Mouse (Mus musculus): ENCODE measurements around the gene Reln. TPM values are rescaled to one million over a fixed set of nuclear protein-coding genes. Genes with fewer than 3 reads are reported as not detected.

The Reln gene
- polyA plus RNA-seq, 1 experiment, result 6.4 TPM

GRCm38 (mm10) chr5:22041825-22042224, 302.7 kb downstream of the Reln start:
- TF ChIP-seq CTCF (IDR thresholded peaks at IDR 0.05; ENCODE audit: insufficient read depth, low read length) (no peak), POLR2A (IDR thresholded peaks at IDR 0.05; ENCODE audit: borderline replicate concordance, extremely low read depth, low read depth, low read length) (no peak)
- DNase-seq, result no peak
- H3K4me3 ChIP-seq (replicated peaks; ENCODE audit: extremely low read depth, low read depth, low read length), result no peak overlapping the region
- no peaks in the 10 kb centered on the region for H3K4me1 ChIP-seq (ENCODE audit: control insufficient read depth, insufficient read depth, low read length)
- 75% methylated on average over 6 of the region's 6 CpGs for WGBS

- Histone ChIP-seq H3K4me3 (replicated peaks; ENCODE audit: extremely low read depth, low read depth, low read length) (no peak overlapping the region), H3K4me1 (ENCODE audit: control insufficient read depth, insufficient read depth, low read length) (no peaks in the 10 kb centered on the region)
- DNase-seq, result no peak
- 82% methylated on average over 12 of the region's 12 CpGs for WGBS
- no peak for TF ChIP-seq POLR2A (IDR thresholded peaks at IDR 0.05; ENCODE audit: borderline replicate concordance, extremely low read depth, low read depth, low read length)
- TF ChIP-seq CTCF (IDR thresholded peaks at IDR 0.05; ENCODE audit: insufficient read depth, low read length), result no peak
Observed at GRCm38 (mm10) chr5:22039375-22040149, 304.9 kb downstream of the Reln start.

GRCm38 (mm10) chr5:22035201-22035600, 309.3 kb downstream of the Reln start:
- TF ChIP-seq POLR2A (IDR thresholded peaks at IDR 0.05; ENCODE audit: borderline replicate concordance, extremely low read depth, low read depth, low read length) (no peak), CTCF (IDR thresholded peaks at IDR 0.05; ENCODE audit: insufficient read depth, low read length) (no peak)
- no peak overlapping the region for H3K4me3 ChIP-seq (replicated peaks; ENCODE audit: extremely low read depth, low read depth, low read length)
- DNase-seq, result no peak
- H3K4me1 ChIP-seq (ENCODE audit: control insufficient read depth, insufficient read depth, low read length), result no peaks in the 10 kb centered on the region
- 74% methylated on average over 8 of the region's 8 CpGs for WGBS

GRCm38 (mm10) chr5:22033039-22033438, 311.5 kb downstream of the Reln start:
- Histone ChIP-seq H3K4me1 (ENCODE audit: control insufficient read depth, insufficient read depth, low read length) (no peaks in the 10 kb centered on the region), H3K4me3 (replicated peaks; ENCODE audit: extremely low read depth, low read depth, low read length) (no peak overlapping the region)
- TF ChIP-seq POLR2A (IDR thresholded peaks at IDR 0.05; ENCODE audit: borderline replicate concordance, extremely low read depth, low read depth, low read length) (no peak), CTCF (IDR thresholded peaks at IDR 0.05; ENCODE audit: insufficient read depth, low read length) (no peak)
- no peak for DNase-seq
- WGBS, result 90% methylated on average over 8 of the region's 8 CpGs

- H3K4me3 ChIP-seq (replicated peaks; ENCODE audit: extremely low read depth, low read depth, low read length), result no peak overlapping the region
- no peak for DNase-seq
- WGBS, result 61% methylated on average over 7 of the region's 7 CpGs
- H3K4me1 ChIP-seq (ENCODE audit: control insufficient read depth, insufficient read depth, low read length), result no peaks in the 10 kb centered on the region
- TF ChIP-seq POLR2A (IDR thresholded peaks at IDR 0.05; ENCODE audit: borderline replicate concordance, extremely low read depth, low read depth, low read length) (no peak), CTCF (IDR thresholded peaks at IDR 0.05; ENCODE audit: insufficient read depth, low read length) (no peak)
Observed at GRCm38 (mm10) chr5:22031653-22032052, 312.8 kb downstream of the Reln start.

GRCm38 (mm10) chr5:22028379-22028778, 316.1 kb downstream of the Reln start:
- no peak for TF ChIP-seq CTCF (IDR thresholded peaks at IDR 0.05; ENCODE audit: insufficient read depth, low read length)
- TF ChIP-seq POLR2A (IDR thresholded peaks at IDR 0.05; ENCODE audit: borderline replicate concordance, extremely low read depth, low read depth, low read length), result no peak
- H3K4me3 ChIP-seq (replicated peaks; ENCODE audit: extremely low read depth, low read depth, low read length), result no peak overlapping the region
- no peaks in the 10 kb centered on the region for H3K4me1 ChIP-seq (ENCODE audit: control insufficient read depth, insufficient read depth, low read length)
- 80% methylated on average over 11 of the region's 11 CpGs for WGBS
- DNase-seq, result no peak

- Histone ChIP-seq H3K4me3 (replicated peaks; ENCODE audit: extremely low read depth, low read depth, low read length) (no peak overlapping the region), H3K4me1 (ENCODE audit: control insufficient read depth, insufficient read depth, low read length) (no peaks in the 10 kb centered on the region)
- TF ChIP-seq CTCF (IDR thresholded peaks at IDR 0.05; ENCODE audit: insufficient read depth, low read length) (no peak), POLR2A (IDR thresholded peaks at IDR 0.05; ENCODE audit: borderline replicate concordance, extremely low read depth, low read depth, low read length) (no peak)
- 75% methylated on average over 6 of the region's 6 CpGs for WGBS
- no peak for DNase-seq
Observed at GRCm38 (mm10) chr5:22027240-22027875, 317.1 kb downstream of the Reln start.

GRCm38 (mm10) chr5:22025746-22026145, 318.8 kb downstream of the Reln start:
- no peak for TF ChIP-seq CTCF (IDR thresholded peaks at IDR 0.05; ENCODE audit: insufficient read depth, low read length)
- TF ChIP-seq POLR2A (IDR thresholded peaks at IDR 0.05; ENCODE audit: borderline replicate concordance, extremely low read depth, low read depth, low read length), result no peak
- Histone ChIP-seq H3K4me3 (replicated peaks; ENCODE audit: extremely low read depth, low read depth, low read length) (no peak overlapping the region), H3K4me1 (ENCODE audit: control insufficient read depth, insufficient read depth, low read length) (no peaks in the 10 kb centered on the region)
- 66% methylated on average over 4 of the region's 4 CpGs for WGBS
- DNase-seq, result no peak

GRCm38 (mm10) chr5:22024108-22024507, 320.4 kb downstream of the Reln start:
- 27% methylated on average over 3 of the region's 3 CpGs for WGBS
- H3K4me3 ChIP-seq (replicated peaks; ENCODE audit: extremely low read depth, low read depth, low read length), result no peak overlapping the region
- H3K4me1 ChIP-seq (ENCODE audit: control insufficient read depth, insufficient read depth, low read length), result no peaks in the 10 kb centered on the region
- no peak for TF ChIP-seq POLR2A (IDR thresholded peaks at IDR 0.05; ENCODE audit: borderline replicate concordance, extremely low read depth, low read depth, low read length)
- no peak for DNase-seq

GRCm38 (mm10) chr5:22017896-22018295, 326.6 kb downstream of the Reln start:
- H3K4me1 ChIP-seq (ENCODE audit: control insufficient read depth, insufficient read depth, low read length), result no peaks in the 10 kb centered on the region
- WGBS, result 75% methylated on average over 3 of the region's 3 CpGs
- no peak overlapping the region for H3K4me3 ChIP-seq (replicated peaks; ENCODE audit: extremely low read depth, low read depth, low read length)
- TF ChIP-seq CTCF (IDR thresholded peaks at IDR 0.05; ENCODE audit: insufficient read depth, low read length) (no peak), POLR2A (IDR thresholded peaks at IDR 0.05; ENCODE audit: borderline replicate concordance, extremely low read depth, low read depth, low read length) (no peak)
- no peak for DNase-seq
